Mouse (Mus musculus) stomach, embryonic 14.5 days (tissue): ENCODE measurements at regions not wholly inside any gene's neighbourhood (a gene's known extent, or its start where the extent isn't known, plus 50 kb on each side); places are given as distances from the start of the nearest gene placed in this dataset.

Experiments used
- ATAC-seq: fragments of 200-750 bp; cut with Nextera tagmentation; 2 replicates; pipeline ENCODE4 v1.8.0; 2017; ENCODE audit warnings: low read depth, moderate TSS enrichment; ENCODE audit not compliant: insufficient number of reproducible peaks, insufficient read depth, low FRiP score
- H3K27ac ChIP-seq: fragments of 300-500 bp; sonication (generic); 2 replicates; pipeline ENCODE4 v1.5.1; 2014; ENCODE audit warnings: mild to moderate bottlenecking, low read length, moderate library complexity, mixed read lengths
- H3K27me3 ChIP-seq: fragments of 300-500 bp; sonication (generic); 2 replicates; pipeline ENCODE4 v1.6.1; 2014; ENCODE audit warnings: low read length, control low read depth, mixed read lengths; ENCODE audit not compliant: control insufficient read depth, insufficient read depth
- H3K36me3 ChIP-seq: fragments of 300-500 bp; sonication (generic); 2 replicates; pipeline ENCODE4 v1.6.1; 2014; ENCODE audit warnings: mild to moderate bottlenecking, control low read depth, low read length, moderate library complexity, mixed read lengths; ENCODE audit not compliant: control insufficient read depth, insufficient read depth
- H3K4me1 ChIP-seq: fragments of 300-500 bp; sonication (generic); 2 replicates; pipeline ENCODE4 v1.6.1; 2014; ENCODE audit warnings: low read length, control low read depth, mixed read lengths; ENCODE audit not compliant: control insufficient read depth, insufficient read depth
- H3K4me2 ChIP-seq: fragments of 300-500 bp; sonication (generic); replicated peaks from 2 replicates; pipeline ENCODE4 v1.6.1; 2014; ENCODE audit warnings: low read depth, low read length, control low read depth
- H3K4me3 ChIP-seq: fragments of 300-500 bp; sonication (generic); 2 replicates; pipeline ENCODE4 v1.5.1; 2014; ENCODE audit warnings: low read depth, low read length, control low read depth
- H3K9ac ChIP-seq: fragments of 300-500 bp; sonication (generic); replicated peaks from 2 replicates; pipeline ENCODE4 v1.6.1; 2014; ENCODE audit warnings: low read depth, mild to moderate bottlenecking, control low read depth, low read length, moderate library complexity, mixed read lengths
- H3K9me3 ChIP-seq: fragments of 300-500 bp; sonication (generic); 2 replicates; pipeline ENCODE4 v1.6.1; 2016; ENCODE audit warnings: low read depth, low read length, control low read depth; ENCODE audit not compliant: control insufficient read depth
- WGBS: fragments of 180-500 bp; shearing (Covaris S2); extraction: QIAGEN DNeasy Blood & Tissue Kit; methylation state at CpG from one replicate; pipeline ENCODE4 v1.1.7; 2014; 5-methylcytosine and 5-hydroxymethylcytosine counted together

DNA sequence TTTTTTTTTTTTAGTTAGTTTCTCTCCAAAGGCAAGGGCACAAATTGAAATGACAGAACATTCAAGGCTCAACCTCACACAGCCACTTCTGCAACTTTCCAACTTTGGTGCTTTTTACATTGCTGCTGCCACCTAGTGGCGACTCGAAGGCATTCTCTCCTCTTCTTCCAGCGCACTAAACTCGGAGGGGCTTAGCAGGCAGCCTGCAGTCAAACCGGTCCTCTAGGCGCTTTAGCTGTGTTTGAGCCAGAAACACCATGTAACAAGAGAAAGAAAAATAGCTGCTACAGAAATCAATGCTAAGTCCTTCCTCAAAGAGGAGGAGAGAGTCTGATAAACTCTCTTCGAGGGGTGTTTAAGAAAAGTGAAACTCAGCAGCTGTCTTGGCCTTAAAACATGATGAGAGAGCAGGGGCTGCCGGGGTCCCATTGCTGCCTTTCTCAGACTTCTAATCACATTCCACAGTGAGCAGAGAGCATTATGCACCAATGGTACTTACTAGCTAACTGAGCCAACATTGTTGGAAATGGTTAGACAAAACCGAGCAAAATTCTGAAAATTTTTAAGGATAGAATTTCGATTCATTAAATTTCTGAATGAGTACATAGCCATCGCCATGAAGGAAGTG, 252.7 kb downstream of the Rergl start:
- WGBS: 34% methylated on average over 11 of the region's 11 CpGs

GRCm38 (mm10) chr6:139226127-139226526, 275.6 kb downstream of the Rergl start:
- no peak for ATAC-seq
- H3K4me3 ChIP-seq: no peak overlapping the region
- no peaks in the 10 kb centered on the region for H3K9me3 ChIP-seq
- H3K36me3 ChIP-seq: no peaks in the 10 kb centered on the region
- 86% methylated on average over 1 of the region's 1 CpGs for WGBS
- no peaks in the 10 kb centered on the region for H3K27me3 ChIP-seq
- no peak overlapping the region for H3K27ac ChIP-seq
- H3K4me2 ChIP-seq: no peak overlapping the region
- no peaks in the 10 kb centered on the region for H3K4me1 ChIP-seq
- no peak overlapping the region for H3K9ac ChIP-seq

More for the DNA sequence above, 252.7 kb downstream of the Rergl start:
- Histone ChIP-seq H3K9me3 (no peaks in the 10 kb centered on the region), H3K27ac (no peak overlapping the region), H3K27me3 (no peaks in the 10 kb centered on the region), H3K9ac (no peak overlapping the region), H3K4me2 (no peak overlapping the region), H3K4me3 (no peak overlapping the region), H3K36me3 (no peaks in the 10 kb centered on the region), H3K4me1 (no peaks in the 10 kb centered on the region)
- peak; percentile 53; the same call in 1 of the 2 replicates for ATAC-seq

- no peaks in the 10 kb centered on the region for H3K27me3 ChIP-seq
- no peak overlapping the region for H3K4me2 ChIP-seq
- H3K4me1 ChIP-seq: no peaks in the 10 kb centered on the region
- 71% methylated on average over 3 of the region's 3 CpGs for WGBS
- no peak overlapping the region for H3K4me3 ChIP-seq
- H3K9me3 ChIP-seq: no peaks in the 10 kb centered on the region
- ATAC-seq: no peak
- no peaks in the 10 kb centered on the region for H3K36me3 ChIP-seq
- H3K9ac ChIP-seq: no peak overlapping the region
- H3K27ac ChIP-seq: no peak overlapping the region
These were observed 287.3 kb downstream of the Rergl start for GRCm38 (mm10) chr6:139214488-139214887.

DNA sequence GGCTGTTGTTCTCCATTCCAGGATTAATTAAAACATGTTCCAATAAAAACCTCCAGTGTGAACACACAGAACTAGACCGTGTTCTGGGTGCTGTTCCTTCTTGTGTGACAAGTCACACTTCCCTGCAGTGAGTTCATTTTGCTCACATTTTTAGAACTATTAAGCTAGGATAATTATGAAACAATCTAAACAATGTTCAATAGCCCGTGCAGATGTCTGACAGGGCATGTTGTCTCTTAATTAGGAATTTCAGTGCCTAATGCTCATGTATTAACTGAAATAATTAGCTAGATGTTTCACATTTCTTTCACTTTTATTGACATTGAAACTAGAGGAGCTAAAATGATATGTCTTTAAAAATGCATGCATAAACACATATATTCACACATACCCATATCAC, 291.5 kb downstream of the Rergl start:
- H3K36me3 ChIP-seq: no peaks in the 10 kb centered on the region
- H3K27ac ChIP-seq: no peak overlapping the region
- no peak overlapping the region for H3K4me3 ChIP-seq
- ATAC-seq: no peak
- H3K4me1 ChIP-seq: no peaks in the 10 kb centered on the region
- H3K9me3 ChIP-seq: no peaks in the 10 kb centered on the region
- H3K9ac ChIP-seq: no peak overlapping the region
- H3K27me3 ChIP-seq: no peaks in the 10 kb centered on the region
- WGBS: 71% methylated on average over 2 of the region's 2 CpGs
- no peak overlapping the region for H3K4me2 ChIP-seq

GRCm38 (mm10) chr6:139198601-139199000, 303.2 kb downstream of the Rergl start:
- Histone ChIP-seq H3K4me3 (no peak overlapping the region), H3K4me2 (no peak overlapping the region), H3K9ac (no peak overlapping the region), H3K27me3 (no peaks in the 10 kb centered on the region), H3K9me3 (no peaks in the 10 kb centered on the region), H3K36me3 (no peaks in the 10 kb centered on the region), H3K4me1 (no peaks in the 10 kb centered on the region), H3K27ac (no peak overlapping the region)
- WGBS: 81% methylated on average over 4 of the region's 4 CpGs
- no peak for ATAC-seq

- H3K27me3 ChIP-seq: no peaks in the 10 kb centered on the region
- H3K27ac ChIP-seq: no peak overlapping the region
- H3K4me2 ChIP-seq: no peak overlapping the region
- no peaks in the 10 kb centered on the region for H3K36me3 ChIP-seq
- H3K9ac ChIP-seq: no peak overlapping the region
- no peaks in the 10 kb centered on the region for H3K4me1 ChIP-seq
- no peak overlapping the region for H3K4me3 ChIP-seq
- ATAC-seq: no peak
- no peaks in the 10 kb centered on the region for H3K9me3 ChIP-seq
- WGBS: 61% methylated on average over 8 of the region's 8 CpGs
These were observed 315.3 kb downstream of the Rergl start for GRCm38 (mm10) chr6:139186431-139186830.

- no peak for ATAC-seq
- no peaks in the 10 kb centered on the region for H3K27me3 ChIP-seq
- no peaks in the 10 kb centered on the region for H3K4me1 ChIP-seq
- no peaks in the 10 kb centered on the region for H3K36me3 ChIP-seq
- H3K9ac ChIP-seq: no peak overlapping the region
- 91% methylated on average over 6 of the region's 6 CpGs for WGBS
- H3K27ac ChIP-seq: no peak overlapping the region
- H3K4me3 ChIP-seq: no peak overlapping the region
- H3K4me2 ChIP-seq: no peak overlapping the region
- H3K9me3 ChIP-seq: no peaks in the 10 kb centered on the region
These were observed 341.4 kb downstream of the Rergl start for GRCm38 (mm10) chr6:139160352-139160751.

DNA sequence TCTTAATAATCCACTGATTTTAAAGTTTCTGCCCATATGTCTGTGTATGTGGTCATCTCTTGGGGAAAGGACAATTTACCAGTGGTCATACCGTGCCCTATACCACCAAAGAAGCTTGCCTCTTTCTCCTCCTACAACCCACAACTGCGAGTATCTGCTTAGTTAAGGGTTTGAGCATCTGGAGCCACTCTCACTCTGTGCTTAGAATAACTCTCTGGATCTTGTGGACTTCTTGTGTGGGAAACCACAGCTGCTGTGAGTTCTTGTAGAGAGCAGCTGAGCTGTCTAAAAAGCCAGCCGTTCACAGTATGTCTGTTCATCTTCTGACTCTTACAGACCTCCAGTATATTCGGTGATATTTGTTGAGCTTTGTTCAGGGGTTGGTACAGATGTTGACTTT, 342.0 kb downstream of the Rergl start:
- Histone ChIP-seq H3K9me3 (no peaks in the 10 kb centered on the region), H3K27ac (no peak overlapping the region), H3K4me1 (no peaks in the 10 kb centered on the region), H3K4me2 (no peak overlapping the region), H3K27me3 (no peaks in the 10 kb centered on the region), H3K4me3 (no peak overlapping the region), H3K9ac (no peak overlapping the region), H3K36me3 (no peaks in the 10 kb centered on the region)
- ATAC-seq: no peak
- WGBS: 75% methylated on average over 4 of the region's 4 CpGs

DNA sequence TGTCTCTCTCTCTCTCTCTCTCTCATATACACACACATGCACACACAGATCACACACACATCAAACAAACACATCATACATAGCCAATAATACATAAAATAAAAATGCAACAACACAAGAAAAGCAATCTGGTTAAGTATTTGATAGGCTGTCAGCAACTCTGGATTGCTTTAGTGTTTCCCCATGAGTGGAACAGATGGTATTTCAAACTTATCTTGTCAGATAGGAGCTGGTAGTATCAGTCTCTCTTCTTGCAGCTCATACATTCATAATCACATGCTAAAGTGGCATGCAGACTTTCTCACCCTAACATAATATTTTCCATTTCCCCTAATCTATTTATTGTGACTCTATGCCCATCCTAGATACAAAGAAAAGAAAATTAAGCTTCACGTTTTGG, 347.0 kb downstream of the Rergl start:
- H3K27me3 ChIP-seq: no peaks in the 10 kb centered on the region
- H3K27ac ChIP-seq: no peak overlapping the region
- H3K4me2 ChIP-seq: no peak overlapping the region
- no peaks in the 10 kb centered on the region for H3K4me1 ChIP-seq
- ATAC-seq: no peak
- 84% methylated on average over 1 of the region's 1 CpGs for WGBS
- no peak overlapping the region for H3K9ac ChIP-seq
- H3K36me3 ChIP-seq: no peaks in the 10 kb centered on the region
- no peaks in the 10 kb centered on the region for H3K9me3 ChIP-seq
- H3K4me3 ChIP-seq: no peak overlapping the region
